Mouse (Mus musculus) urinary bladder, postnatal 4 days (tissue): ENCODE measurements around the gene Slc43a2.
"Not testable (repeated sequence)": the region's sequence is repeated elsewhere in the genome, so short reads cannot be mapped to it uniquely, and the experiment has no call there.

Experiments used
- DNase-seq, 2 experiments: peaks; one replicate each; pipeline ENCODE4 v3.0.0; 2021 to 2022; ENCODE audit warnings: low spot score in 2 of 2

Gene Slc43a2

DNA sequence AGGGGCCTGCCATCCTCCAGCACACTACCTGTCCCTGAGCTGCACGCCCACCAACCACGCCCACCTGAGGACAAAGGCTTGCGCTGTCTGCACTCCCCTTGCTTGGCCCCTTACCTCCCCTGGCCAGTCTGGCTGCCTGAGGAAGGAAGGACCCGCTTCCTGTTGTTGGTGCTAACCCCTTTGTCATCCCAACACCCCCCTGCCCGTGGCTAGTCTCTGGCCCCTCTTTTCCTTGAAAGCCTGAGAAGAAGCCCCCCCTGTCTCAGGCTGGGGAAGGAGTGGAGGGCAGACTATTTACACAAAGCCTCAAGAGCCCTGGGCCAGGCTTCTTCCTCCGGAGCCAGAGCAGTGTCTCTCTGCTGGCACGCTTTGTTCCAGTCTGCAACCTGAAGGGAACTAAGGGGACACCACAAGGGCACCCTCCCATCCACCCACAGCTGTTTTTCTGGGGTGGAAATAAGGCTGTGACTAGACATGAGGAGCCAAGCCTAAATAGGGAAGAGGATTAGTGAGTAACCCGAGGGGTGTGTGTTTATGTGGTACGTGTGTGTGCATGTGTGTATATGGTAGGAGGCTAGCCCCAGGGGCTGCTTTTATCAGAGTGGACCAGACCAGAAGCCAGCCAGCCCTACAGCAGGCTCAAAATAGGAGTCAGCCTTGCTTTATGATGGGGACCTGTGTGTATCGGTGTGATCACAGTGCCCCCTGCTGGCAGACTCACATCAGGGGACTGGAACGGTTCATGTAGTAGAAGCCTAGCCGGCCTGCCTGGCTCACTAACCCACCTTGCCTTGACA lies 41.6 kb downstream of the Slc43a2 start:
- DNase-seq: peak; percentile 81 to 93

DNA sequence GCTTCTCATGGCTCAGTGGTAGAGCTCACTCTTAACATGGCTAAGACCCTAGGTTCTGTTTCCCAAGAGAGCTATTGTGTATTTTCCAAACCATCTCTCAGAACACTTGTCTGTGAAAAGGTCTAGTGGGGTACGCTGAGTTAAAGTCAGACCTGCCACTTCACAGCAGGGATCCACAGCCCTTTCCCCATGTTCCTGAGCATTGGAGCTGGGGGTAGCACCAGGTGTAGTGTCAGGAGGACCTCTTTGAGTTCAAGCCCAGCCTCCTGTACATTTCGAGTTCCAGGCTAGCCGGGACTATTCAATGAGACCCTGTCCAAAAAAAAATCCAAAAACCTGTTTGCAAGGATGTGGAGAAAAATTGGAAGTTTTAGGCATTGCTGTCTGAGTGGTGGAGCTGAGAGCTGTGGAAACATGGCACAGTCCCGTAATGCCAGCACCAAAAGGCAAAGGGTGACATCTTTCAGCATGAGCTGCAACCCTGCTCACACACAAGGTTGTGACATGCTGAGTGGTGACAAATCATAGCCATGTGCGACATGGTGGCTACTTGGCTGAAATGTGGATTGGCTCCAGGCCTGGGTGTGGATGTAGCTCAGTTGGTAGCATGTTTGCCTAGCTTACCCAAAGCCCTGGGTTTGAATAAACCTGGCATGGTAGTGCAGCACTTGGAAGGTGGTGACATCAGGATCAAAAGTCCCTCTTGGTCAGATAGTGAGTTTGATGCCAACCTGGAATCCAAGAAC lies 43.1 kb downstream of the Slc43a2 start:
- DNase-seq: no peak

DNA sequence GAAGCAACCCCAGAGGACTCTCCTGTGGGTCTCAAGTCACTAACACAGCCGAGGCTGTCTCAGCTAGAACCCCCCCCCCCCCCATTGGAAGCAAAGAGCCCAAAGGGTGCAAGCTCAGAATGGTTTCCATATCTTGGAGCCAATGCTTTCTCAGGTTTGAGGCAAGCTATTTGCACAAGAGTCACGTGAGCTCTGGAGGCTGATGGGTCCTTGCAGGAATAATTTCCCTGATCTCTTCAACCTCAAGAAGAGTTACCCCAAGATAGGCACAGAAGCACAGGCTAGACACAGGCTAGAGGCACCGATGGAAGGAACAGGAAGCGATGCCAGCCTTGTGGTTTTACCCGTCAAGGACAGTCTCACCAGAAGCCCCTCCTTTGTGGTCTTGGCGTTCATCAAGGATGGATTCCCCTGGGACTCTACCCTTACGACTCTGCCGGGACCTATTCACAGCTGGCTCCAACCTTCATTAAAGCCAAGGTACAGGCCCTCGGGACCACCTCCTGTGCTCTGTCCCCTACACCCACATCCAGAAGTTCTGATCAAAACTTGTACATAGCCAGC lies 44.1 kb downstream of the Slc43a2 start:
- DNase-seq: no peak

DNA sequence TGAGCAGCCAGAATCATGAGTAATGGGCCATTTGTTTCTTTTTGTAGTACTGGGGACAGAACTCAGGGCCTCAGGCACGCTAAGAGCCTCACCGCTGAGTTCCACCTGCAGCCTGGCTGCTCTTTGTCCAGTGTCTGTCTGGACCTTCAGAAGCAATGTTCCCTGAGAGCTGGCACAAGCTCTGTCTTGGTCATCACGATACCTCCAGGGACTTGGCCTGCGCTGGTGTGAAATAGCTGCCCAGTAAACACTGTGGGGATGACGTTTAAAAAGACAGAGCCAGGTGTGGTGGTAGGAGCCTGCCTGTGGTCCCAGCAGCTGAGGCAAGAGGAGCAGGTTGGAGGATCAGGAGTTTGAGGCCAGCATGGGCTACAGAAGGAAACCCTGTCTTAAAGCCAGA lies 47.1 kb downstream of the Slc43a2 start:
- DNase-seq: no peak

DNA sequence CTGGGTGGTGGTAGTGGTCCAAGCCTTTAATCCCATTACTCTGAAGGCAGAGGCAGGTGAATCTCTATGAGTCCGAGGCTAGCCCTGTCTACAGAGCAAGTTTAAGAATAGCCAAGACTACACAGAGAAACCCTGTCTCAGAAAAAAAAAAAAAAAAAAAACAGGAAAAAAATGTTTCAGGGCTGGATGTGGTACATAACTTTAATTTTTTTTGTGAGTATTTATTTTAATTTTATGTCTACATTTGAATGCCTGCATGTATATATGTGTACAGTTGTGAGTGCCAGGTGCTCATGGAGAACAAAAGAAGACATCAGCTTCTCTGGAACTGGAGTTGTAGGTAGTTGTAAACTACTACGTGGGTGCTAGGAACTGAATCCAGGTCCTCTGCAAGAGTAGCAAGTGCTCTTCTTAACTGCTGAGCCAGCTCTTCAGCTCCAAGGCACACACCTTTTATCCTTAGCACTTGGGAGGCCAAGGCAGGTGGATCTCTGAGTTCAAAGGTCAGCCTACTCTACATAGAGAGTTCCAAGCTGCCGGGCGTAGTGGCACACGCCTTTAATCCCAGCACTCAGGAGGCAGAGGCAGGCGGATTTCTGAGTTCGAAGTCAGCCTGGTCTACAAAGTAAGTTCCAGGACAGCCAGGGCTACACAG lies 50.1 kb downstream of the Slc43a2 start:
- DNase-seq: no peak

DNA sequence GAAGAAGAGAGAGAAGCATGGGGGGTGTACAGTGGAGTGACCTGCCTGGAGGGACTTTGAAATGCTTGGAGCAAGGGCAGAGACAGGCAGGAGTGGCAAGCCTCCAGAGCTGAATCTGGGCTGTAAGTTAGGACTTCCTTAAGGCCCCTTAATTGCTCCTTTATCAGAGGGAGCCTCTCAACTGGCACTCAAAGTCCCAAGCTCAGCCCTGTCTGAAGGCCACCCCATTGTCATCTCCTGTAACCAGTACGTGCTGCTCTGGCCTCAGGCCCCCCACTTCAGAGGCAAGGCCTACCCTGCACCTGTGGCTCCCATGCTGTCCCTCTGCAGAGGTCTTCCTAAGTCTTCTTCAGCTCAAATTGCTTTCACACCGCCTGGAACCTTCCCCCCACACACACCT lies 52.0 kb downstream of the Slc43a2 start:
- DNase-seq: no peak

DNA sequence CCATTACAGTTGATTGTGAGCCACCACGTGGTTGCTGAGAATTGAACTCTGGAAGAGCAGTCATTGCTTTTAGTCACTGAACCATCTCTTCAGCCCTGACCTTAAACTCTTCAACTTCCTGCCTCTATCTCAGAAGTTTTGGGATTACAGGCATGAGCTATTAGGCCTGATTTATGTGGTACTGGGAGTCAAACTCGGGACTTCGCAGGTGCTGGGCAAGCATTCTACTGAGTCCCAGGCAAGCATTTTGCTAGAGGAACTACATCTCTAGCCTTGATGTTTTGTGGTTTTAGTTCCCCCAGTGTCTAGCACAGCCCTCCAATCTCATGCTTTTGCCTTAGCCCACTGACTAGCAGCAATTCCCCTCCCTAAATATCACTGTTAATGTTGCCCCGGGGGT lies 53.6 kb downstream of the Slc43a2 start:
- no peak for DNase-seq

DNA sequence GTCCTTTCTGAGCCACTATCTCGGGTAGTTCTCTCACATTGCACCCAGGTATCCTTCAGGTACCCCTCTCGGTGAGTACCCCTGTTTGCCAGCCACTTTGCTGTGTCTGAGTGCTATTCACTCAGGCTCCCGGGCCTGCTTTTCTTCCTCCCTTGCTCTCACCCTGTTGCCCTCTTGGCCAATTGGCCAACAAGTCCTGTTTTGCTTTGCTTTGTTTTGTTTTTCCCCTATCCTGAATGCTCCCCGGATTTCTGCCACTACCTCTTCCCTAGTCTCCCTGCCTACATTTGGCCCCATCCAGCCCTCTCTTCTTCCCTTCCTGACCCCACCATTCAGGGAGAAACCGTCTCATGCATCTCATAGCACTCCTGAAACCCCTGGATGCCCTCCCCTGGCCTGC lies 54.5 kb downstream of the Slc43a2 start:
- DNase-seq: no peak

DNA sequence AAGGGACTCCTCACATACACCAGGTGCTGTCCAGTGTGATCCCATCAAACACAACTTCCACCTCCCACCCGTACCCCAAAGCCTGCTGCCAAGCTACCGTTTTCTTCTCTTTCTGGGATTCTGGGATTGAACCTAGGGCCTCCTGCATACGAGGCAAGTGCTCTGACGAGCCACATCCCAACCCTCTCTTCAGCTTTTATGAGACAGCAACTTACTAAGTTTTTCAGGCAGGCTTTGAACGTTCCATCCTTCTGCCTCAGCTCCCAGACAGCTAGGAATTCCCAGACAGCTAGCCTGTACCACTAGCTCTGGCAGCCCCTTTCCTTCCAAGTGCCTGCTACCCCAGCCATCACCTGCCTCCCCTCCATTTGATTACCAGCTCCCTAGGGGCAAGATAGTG lies 55.5 kb downstream of the Slc43a2 start:
- no peak for DNase-seq

DNA sequence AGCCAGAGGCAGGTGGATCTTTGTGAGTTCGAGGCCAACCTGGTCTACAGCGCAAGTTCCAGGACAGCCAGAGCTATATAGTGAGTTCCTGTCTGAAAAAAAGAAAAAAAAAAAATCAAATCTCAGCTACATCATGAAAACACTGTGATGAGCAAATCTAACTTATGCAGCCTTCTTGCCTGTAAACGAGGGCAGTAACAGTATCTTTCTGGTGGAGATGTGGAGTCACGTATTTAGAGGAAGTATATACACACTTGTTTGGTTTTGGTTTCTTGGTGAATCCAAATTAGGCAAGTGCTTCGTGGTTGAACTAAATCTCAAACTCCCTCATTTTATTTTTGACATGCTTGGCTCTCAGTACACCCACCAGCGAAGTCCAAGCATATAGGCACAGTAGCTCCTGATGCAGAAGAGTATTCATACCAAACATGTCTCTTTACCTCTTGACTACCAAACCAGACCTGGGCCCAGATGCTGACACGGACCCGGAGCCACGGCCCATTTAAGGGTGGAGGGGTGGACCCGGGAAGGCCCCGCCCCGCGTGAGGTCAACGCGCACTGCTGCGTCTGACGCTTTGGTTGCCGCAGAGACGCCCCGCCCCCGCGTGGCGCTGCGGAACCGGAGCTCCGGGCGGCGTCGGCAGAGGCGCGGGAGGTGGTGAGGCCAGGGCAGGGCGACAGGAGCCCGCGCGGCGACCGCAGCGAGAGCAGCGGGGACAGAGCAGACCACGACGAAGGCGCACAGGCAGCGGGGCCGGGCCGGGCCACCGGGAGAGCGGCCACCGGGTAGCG lies 56.2 kb downstream of the Slc43a2 start, which contains the start of gene Pitpna:
Pitpna (plus strand) TSS at position 605 of the 792 bp plus-strand sequence.
- DNase-seq: peak; percentile 93 to 95

DNA sequence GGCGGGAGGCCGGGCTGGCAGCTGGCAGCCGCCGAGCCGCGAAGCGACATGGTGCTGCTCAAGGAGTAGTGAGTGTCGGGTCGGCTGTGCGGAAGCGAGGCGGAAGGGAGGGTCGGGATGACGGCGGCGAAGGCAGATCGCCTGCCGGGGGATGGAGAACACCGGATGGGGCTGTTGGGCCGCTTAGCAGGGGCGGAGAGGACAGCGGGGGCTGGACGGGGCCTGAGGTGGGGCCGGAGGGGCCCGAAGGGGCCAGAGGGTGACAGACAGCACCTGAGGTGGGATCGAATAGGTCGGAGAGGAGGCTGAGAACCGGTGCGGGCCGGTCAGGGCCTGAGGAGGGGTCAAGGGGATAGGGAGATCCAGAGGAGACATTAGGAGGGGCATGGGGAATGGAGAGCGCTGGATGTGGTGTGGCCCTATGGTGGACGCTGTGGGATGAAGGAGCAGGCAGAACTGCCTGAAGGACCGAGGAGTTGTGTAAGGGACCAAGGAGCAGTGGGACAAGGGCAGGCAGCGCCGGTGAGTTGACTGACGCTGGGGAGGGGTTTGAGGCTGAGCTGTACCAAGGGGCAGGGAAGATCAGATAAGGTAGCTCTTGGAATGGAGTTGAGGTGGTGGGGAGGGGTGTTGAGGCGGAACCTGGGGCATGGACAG lies 56.9 kb downstream of the Slc43a2 start:
- no peak for DNase-seq

DNA sequence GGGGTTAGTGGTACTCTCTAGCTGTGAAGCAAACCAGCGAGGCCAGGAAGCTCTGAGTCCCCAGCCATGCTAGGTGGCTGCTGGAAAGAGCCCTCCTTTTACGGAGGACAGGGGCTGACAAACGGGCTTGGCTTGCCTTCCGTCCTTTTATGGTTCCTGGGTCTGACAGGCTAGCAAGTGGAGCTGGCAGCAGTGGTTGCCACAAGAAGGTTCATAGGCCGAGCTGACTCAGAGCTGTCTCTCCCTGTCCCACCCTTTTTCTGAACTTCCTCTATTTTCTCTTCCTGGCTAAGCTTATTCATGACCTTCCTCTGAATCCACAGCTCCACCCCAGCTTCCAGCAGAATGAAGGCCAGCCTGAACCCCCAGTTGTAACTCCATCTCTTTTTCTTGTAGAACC lies 61.1 kb downstream of the Slc43a2 start:
- no peak for DNase-seq

DNA sequence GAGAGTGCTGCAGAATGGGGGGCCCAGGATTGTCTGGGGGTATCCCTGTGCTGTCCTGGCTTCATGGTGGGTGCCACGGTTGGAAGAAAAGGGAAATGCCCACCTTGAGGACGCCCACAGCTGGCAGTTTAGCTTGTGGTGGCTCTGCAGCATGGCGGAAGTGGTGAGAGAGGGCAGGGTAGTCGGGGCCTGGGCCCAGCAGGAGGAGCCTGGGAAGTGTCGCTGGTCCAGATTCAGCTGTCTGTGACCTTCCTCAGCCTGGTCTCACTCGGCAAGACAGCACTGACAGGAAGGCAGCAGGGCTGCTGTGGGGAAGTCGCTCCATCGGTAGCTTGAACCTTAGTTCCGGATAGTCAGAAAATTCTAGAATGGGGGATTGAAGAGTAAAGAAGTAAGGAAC lies 62.9 kb downstream of the Slc43a2 start:
- no peak for DNase-seq

DNA sequence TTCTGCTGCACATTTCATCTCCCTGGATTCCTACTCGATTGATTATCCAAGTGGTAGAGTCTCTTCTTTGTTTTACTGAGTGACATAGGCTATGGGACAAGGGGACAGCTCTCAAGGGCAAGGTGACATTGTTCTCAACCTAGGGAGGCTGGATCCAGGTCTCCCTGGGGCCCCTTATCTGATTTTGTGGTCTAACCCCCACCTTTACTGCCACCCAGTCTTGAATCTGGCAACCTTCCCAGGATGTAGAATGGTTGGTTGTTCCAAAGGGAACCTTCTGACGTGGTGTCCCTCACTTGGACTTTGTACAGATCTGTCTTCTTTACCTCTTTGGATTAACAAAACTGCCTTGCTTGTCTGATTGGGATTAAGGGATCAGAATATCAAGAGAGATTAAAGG lies 63.9 kb downstream of the Slc43a2 start:
- DNase-seq: no peak

DNA sequence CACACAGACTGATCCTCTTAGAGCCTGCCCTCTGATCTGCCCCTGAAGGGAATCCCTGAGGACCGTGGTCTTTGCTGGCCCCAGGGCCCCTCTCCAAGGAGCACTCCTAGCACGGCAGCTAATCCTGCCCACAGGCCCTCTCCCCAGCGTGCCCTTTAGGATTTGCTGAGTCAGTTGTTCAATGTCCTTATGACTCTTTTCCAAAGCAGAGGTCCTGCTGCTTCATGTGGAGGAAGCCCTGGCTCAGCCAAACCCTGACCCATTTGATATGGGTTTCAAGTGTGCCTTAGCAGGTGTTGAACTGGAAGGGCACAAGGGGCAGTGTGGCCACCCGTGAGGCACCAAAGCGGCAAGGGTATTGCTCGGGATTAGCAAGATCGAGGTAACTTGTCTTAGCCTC lies 64.3 kb downstream of the Slc43a2 start:
- DNase-seq: no peak

DNA sequence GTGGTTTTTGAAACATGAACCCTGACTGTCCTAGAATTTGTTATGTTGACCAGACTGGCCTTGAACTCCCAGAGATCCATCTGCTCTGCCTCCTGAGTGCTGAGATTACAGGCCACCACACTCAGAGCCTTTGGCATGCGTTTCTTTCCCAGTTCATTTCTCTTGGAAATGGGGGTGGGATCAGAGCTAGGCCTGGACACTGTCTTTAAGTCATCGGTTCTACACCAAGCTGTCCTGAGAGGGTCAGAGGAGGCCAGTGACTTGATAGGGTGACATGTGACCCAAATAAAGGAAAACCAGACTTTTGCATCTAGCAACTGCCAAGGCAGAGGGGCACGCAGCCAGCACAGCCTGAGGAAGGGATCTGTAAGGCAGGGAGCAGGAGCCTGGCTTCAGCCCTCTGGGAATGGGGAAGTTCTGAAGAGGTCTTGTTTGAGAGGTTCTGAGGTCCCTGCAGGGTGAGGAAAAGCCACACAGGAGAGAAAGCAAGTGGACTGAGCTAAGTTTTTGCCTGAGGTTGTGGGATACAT lies 65.3 kb downstream of the Slc43a2 start:
- DNase-seq: no peak

DNA sequence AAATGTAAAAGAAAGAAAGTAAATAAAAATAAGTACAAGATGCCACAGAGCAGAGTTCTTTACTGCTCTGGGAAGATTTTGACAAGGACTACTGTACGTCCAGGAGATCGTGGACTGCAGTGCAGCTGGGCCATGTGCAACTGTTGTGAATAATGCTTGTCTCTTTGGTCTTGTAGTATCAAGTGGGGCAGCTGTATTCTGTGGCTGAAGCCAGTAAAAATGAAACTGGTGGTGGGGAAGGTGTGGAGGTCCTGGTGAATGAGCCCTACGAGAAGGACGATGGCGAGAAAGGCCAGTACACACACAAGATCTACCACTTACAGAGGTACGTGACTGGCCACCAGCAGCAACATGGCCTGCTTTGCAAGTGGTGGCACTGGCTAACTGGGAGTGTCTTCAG lies 66.5 kb downstream of the Slc43a2 start:
- DNase-seq: no peak

DNA sequence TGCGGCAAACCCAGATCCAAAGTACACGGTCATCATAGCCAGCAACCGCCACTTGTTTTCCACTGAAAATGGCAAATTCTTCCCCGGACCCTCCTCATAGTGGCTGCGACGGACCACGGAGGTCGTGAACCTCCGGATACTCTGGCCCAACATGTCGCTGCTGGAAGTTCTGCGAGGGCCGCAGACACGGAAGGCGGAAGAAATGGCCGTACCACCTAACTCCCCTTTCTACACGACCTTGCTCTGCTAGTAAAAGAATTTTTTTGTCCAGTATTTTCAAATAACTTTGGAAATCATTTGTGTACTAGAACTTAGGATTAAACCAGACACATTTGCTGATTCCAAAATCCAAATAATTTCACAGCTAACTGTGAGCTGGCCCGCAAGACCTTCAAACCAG lies 68.3 kb downstream of the Slc43a2 start:
- DNase-seq: not testable (repeated sequence)

DNA sequence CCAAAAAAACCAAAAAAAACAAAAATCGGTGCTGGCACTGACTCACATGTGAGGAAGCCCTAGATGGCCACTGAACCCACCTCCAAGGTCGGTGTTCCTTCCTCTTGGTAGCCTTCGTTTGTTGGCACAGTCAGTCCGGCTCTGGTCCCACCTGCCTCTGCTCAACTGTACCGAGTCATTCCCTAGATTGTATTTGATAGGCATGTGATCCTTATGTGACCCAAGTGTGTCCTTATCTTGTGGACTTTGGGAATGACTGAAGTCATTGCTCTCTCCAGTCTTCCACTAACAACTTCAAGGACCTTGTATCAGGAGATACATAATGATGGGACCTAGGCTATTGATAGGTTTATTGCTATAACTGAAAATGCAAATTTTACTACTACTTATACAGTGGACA lies 73.3 kb downstream of the Slc43a2 start:
- DNase-seq: no peak

DNA sequence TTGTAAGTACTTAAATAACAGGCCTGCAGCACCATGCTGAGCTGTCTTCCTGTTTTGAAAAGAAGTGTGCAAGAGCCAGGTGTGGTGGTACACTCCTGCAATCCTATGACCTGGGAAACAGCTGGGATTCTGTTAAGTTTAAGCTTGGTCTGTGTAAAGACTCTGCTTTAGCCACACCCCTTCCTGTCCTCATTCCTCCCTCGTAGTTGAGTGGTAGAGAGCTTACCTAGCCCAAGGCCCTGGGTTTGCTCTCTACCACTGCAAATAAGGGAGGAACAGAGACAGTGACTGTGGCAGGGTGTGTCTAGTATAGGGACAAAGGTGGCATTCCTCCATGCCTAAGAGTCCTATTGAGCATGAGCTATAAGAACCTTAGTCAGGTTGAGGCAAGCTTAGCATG lies 73.8 kb downstream of the Slc43a2 start:
- no peak for DNase-seq

DNA sequence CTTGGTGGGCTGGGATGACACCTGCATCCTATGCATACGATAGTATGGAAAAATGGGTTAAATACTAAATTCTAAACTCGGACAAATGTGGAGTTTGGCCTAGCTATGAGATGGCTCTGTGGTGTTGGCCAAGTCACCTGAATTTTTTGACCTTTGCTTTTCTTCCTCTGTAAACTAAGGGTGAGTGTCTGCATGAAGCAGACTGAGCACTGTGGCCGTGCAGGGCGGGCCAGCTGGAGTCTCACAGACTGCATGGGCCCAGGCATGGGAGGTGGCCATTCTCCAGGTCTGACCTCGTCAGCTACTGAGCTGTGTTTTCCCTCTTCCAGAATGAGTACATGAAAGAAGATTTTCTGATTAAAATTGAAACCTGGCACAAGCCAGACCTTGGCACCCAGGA lies 77.3 kb downstream of the Slc43a2 start:
- no peak for DNase-seq
